Mouse (Mus musculus) forebrain, embryonic 13.5 days (tissue): ENCODE results near the gene Scnm1. TPM values are rescaled to one million over a fixed set of nuclear protein-coding genes. Genes with fewer than 3 reads are reported as not detected.

Source experiments
- ATAC-seq: fragments of 200-750 bp; cut with Nextera tagmentation; 2 replicates; pipeline ENCODE4 v1.8.0; 2017
- H3K27ac ChIP-seq: fragments of 300-500 bp; sonication (generic); 2 replicates; pipeline ENCODE4 v1.5.1; 2015; ENCODE audit warnings: inconsistent platforms, mild to moderate bottlenecking, moderate library complexity
- H3K27me3 ChIP-seq: fragments of 300-500 bp; sonication (generic); 2 replicates; pipeline ENCODE4 v1.6.1; 2015; ENCODE audit warnings: mild to moderate bottlenecking, inconsistent platforms
- H3K36me3 ChIP-seq: fragments of 300-500 bp; sonication (generic); 2 replicates; pipeline ENCODE4 v1.6.1; 2015; ENCODE audit warnings: mild to moderate bottlenecking, inconsistent platforms; ENCODE audit not compliant: poor library complexity, severe bottlenecking
- H3K4me1 ChIP-seq: fragments of 300-500 bp; sonication (generic); 2 replicates; pipeline ENCODE4 v1.6.1; 2015; ENCODE audit warnings: inconsistent platforms
- H3K4me2 ChIP-seq: fragments of 300-500 bp; sonication (generic); 2 replicates; pipeline ENCODE4 v1.6.1; 2015; ENCODE audit warnings: inconsistent platforms, mild to moderate bottlenecking, moderate library complexity
- H3K4me3 ChIP-seq: fragments of 300-500 bp; sonication (generic); 2 replicates; pipeline ENCODE4 v1.5.1; 2015; ENCODE audit warnings: mild to moderate bottlenecking, inconsistent platforms
- H3K9ac ChIP-seq: fragments of 300-500 bp; sonication (generic); 2 replicates; pipeline ENCODE4 v1.6.1; 2015; ENCODE audit warnings: mild to moderate bottlenecking, inconsistent platforms
- H3K9me3 ChIP-seq: fragments of 300-500 bp; sonication (generic); replicated peaks from 2 replicates; pipeline ENCODE4 v1.6.1; 2016; ENCODE audit warnings: inconsistent platforms
- WGBS: fragments of 180-500 bp; shearing (Covaris S2); methylation state at CpG from one replicate; pipeline ENCODE4 v1.1.7; 2015; 5-methylcytosine and 5-hydroxymethylcytosine counted together
- polyA plus RNA-seq: library from polyadenylated mRNA; unstranded; fragments of >200 nt; fragmentation: Nextera tagmentation; extraction: Ambion mirVana; gene quantifications from 2 replicates; pipeline ENCODE4 v1.2.1, GENCODE M21; 2015

Scnm1 gene
- polyA plus RNA-seq, result 99.5 and 106 TPM in 2 replicates

- peak within 1 kb of the TSS; percentile 72 for H3K4me3 ChIP-seq
- WGBS, result under 1% methylated on average over 20 of the region's 20 CpGs
- H3K27ac ChIP-seq, result peak within 1 kb of the TSS; percentile 69
- no peaks in the 10 kb centered on the region for H3K9me3 ChIP-seq
- peaks cover 31% of the 10 kb centered on the region for H3K36me3 ChIP-seq
- peak within 1 kb of the TSS; percentile 83 for H3K9ac ChIP-seq
- peaks cover 24% of the 10 kb centered on the region for H3K4me1 ChIP-seq
- peak within 1 kb of the TSS; percentile 89 for H3K4me2 ChIP-seq
- peak; percentile 95 for ATAC-seq
- no peaks in the 10 kb centered on the region for H3K27me3 ChIP-seq
Observed at GRCm38 (mm10) chr3:95133680-95134101, at the start of gene Scnm1, which contains the start of gene Lysmd1. TSS of gene Scnm1 (minus strand) at chr3:95134011. TSS of gene Lysmd1 (plus strand) at chr3:95134088.

GRCm38 (mm10) chr3:95181841-95182240 is 48.0 kb upstream of the Scnm1 start:
- H3K4me3 ChIP-seq, result no peak overlapping the region
- no peak overlapping the region for H3K4me2 ChIP-seq
- peaks cover 34% of the 10 kb centered on the region for H3K36me3 ChIP-seq
- no peaks in the 10 kb centered on the region for H3K4me1 ChIP-seq
- no peaks in the 10 kb centered on the region for H3K27me3 ChIP-seq
- no peaks in the 10 kb centered on the region for H3K9me3 ChIP-seq
- ATAC-seq, result no peak
- no peak overlapping the region for H3K27ac ChIP-seq
- WGBS, result 59% methylated on average over 1 of the region's 1 CpGs
- H3K9ac ChIP-seq, result no peak overlapping the region

- Histone ChIP-seq H3K4me3 (no peak overlapping the region), H3K36me3 (peaks cover 18% of the 10 kb centered on the region), H3K27me3 (0 out of 2 replicates have a peak, but pooled peaks cover 3% of the 10 kb centered on the region), H3K9me3 (no peaks in the 10 kb centered on the region), H3K4me2 (no peak overlapping the region), H3K27ac (no peak overlapping the region), H3K4me1 (no peaks in the 10 kb centered on the region), H3K9ac (no peak overlapping the region)
- 75% methylated on average over 3 of the region's 3 CpGs for WGBS
- ATAC-seq, result no peak
Observed at GRCm38 (mm10) chr3:95179890-95180289, 46.1 kb upstream of the Scnm1 start.

- H3K9ac ChIP-seq, result no peak overlapping the region
Observed at GRCm38 (mm10) chr3:95178948-95179347, 45.1 kb upstream of the Scnm1 start.

GRCm38 (mm10) chr3:95177583-95177982 is 43.8 kb upstream of the Scnm1 start:
- Histone ChIP-seq H3K27me3 (peaks cover 18% of the 10 kb centered on the region), H3K36me3 (peaks cover 13% of the 10 kb centered on the region), H3K4me3 (no peak overlapping the region), H3K9me3 (no peaks in the 10 kb centered on the region), H3K27ac (no peak overlapping the region), H3K4me1 (peaks cover 14% of the 10 kb centered on the region), H3K9ac (no peak overlapping the region), H3K4me2 (no peak overlapping the region)
- WGBS, result 77% methylated on average over 6 of the region's 6 CpGs
- no peak for ATAC-seq

More at GRCm38 (mm10) chr3:95178948-95179347, 45.1 kb upstream of the Scnm1 start:
- Histone ChIP-seq H3K27me3 (peaks cover 5% of the 10 kb centered on the region), H3K36me3 (peaks cover 9% of the 10 kb centered on the region), H3K4me2 (no peak overlapping the region), H3K27ac (no peak overlapping the region), H3K4me1 (peaks cover 2% of the 10 kb centered on the region; the same call in 1 of the 2 replicates), H3K9me3 (no peaks in the 10 kb centered on the region), H3K4me3 (no peak overlapping the region)
- WGBS, result 85% methylated on average over 5 of the region's 5 CpGs
- ATAC-seq, result no peak

GRCm38 (mm10) chr3:95176500-95176899 is 42.7 kb upstream of the Scnm1 start:
- Histone ChIP-seq H3K4me3 (no peak overlapping the region), H3K27ac (no peak overlapping the region)
- WGBS, result 52% methylated on average over 3 of the region's 3 CpGs

GRCm38 (mm10) chr3:95174011-95174592 is 40.3 kb upstream of the Scnm1 start:
- peak; percentile 63 for ATAC-seq
- Histone ChIP-seq H3K27ac (no peak overlapping the region), H3K9me3 (no peaks in the 10 kb centered on the region), H3K9ac (no peak overlapping the region), H3K4me1 (peaks cover 20% of the 10 kb centered on the region), H3K4me2 (peak overlapping the region; percentile 42), H3K36me3 (peaks cover 48% of the 10 kb centered on the region), H3K4me3 (peak overlapping the region; percentile 8; the same call in 1 of the 2 replicates), H3K27me3 (peaks cover 53% of the 10 kb centered on the region)
- WGBS, result 3% methylated on average over 16 of the region's 16 CpGs

More at GRCm38 (mm10) chr3:95176500-95176899, 42.7 kb upstream of the Scnm1 start:
- Histone ChIP-seq H3K27me3 (peaks cover 29% of the 10 kb centered on the region), H3K4me2 (no peak overlapping the region), H3K9ac (no peak overlapping the region), H3K36me3 (peaks cover 24% of the 10 kb centered on the region), H3K9me3 (no peaks in the 10 kb centered on the region), H3K4me1 (peaks cover 20% of the 10 kb centered on the region)
- ATAC-seq, result no peak

GRCm38 (mm10) chr3:95173256-95173949 is 39.6 kb upstream of the Scnm1 start:
- Histone ChIP-seq H3K36me3 (peaks cover 55% of the 10 kb centered on the region), H3K27ac (no peak overlapping the region)
- ATAC-seq, result peak; percentile 44

GRCm38 (mm10) chr3:95172526-95173255 is 38.9 kb upstream of the Scnm1 start:
- Histone ChIP-seq H3K27me3 (peaks cover 58% of the 10 kb centered on the region), H3K4me1 (peaks cover 20% of the 10 kb centered on the region), H3K4me2 (peak overlapping the region; percentile 42; the same call in 1 of the 2 replicates), H3K27ac (no peak overlapping the region), H3K4me3 (peak overlapping the region; percentile 8), H3K36me3 (peaks cover 62% of the 10 kb centered on the region), H3K9ac (0 out of 2 replicates have a peak overlapping the region, but pooled peaks have one; percentile 35), H3K9me3 (no peaks in the 10 kb centered on the region)
- ATAC-seq, result no peak
- WGBS, result 10% methylated on average over 60 of the region's 84 CpGs

More at GRCm38 (mm10) chr3:95173256-95173949, 39.6 kb upstream of the Scnm1 start:
- H3K9ac ChIP-seq, result peak overlapping the region; percentile 6
- WGBS, result 4% methylated on average over 58 of the region's 58 CpGs
- H3K9me3 ChIP-seq, result no peaks in the 10 kb centered on the region
- H3K4me3 ChIP-seq, result peak overlapping the region; percentile 8; the same call in 1 of the 2 replicates
- peak overlapping the region; percentile 42 for H3K4me2 ChIP-seq
- H3K27me3 ChIP-seq, result peaks cover 58% of the 10 kb centered on the region
- H3K4me1 ChIP-seq, result peaks cover 20% of the 10 kb centered on the region

- Histone ChIP-seq H3K9me3 (no peaks in the 10 kb centered on the region), H3K36me3 (peaks cover 78% of the 10 kb centered on the region), H3K4me3 (no peak overlapping the region), H3K9ac (no peak overlapping the region), H3K4me1 (peaks cover 20% of the 10 kb centered on the region), H3K27ac (no peak overlapping the region), H3K4me2 (no peak overlapping the region), H3K27me3 (peaks cover 58% of the 10 kb centered on the region)
- WGBS, result 82% methylated on average over 6 of the region's 6 CpGs
- ATAC-seq, result no peak
Observed at GRCm38 (mm10) chr3:95171105-95171504, 37.3 kb upstream of the Scnm1 start.

- Histone ChIP-seq H3K4me2 (no peak overlapping the region), H3K27me3 (peaks cover 55% of the 10 kb centered on the region), H3K4me1 (peaks cover 20% of the 10 kb centered on the region), H3K27ac (no peak overlapping the region), H3K4me3 (no peak overlapping the region), H3K36me3 (peaks cover 89% of the 10 kb centered on the region), H3K9me3 (no peaks in the 10 kb centered on the region), H3K9ac (no peak overlapping the region)
- ATAC-seq, result no peak
- 89% methylated on average over 10 of the region's 10 CpGs for WGBS
Observed at GRCm38 (mm10) chr3:95169996-95170395, 36.2 kb upstream of the Scnm1 start.

GRCm38 (mm10) chr3:95164840-95165239 is 31.0 kb upstream of the Scnm1 start:
- Histone ChIP-seq H3K9ac (no peak overlapping the region), H3K4me3 (no peak overlapping the region), H3K36me3 (peaks cover 60% of the 10 kb centered on the region), H3K27me3 (peaks cover 12% of the 10 kb centered on the region), H3K4me1 (peaks cover 32% of the 10 kb centered on the region), H3K27ac (no peak overlapping the region), H3K4me2 (no peak overlapping the region), H3K9me3 (no peaks in the 10 kb centered on the region)
- no peak for ATAC-seq
- WGBS, result 90% methylated on average over 5 of the region's 5 CpGs
